8 mouse cellular contexts compared by ENCODE assay signal in genomic region chr11:20740481-20741200, GRCm38 (mm10). TPM values are rescaled to one million over a fixed set of nuclear protein-coding genes. Genes with fewer than 3 reads are reported as not detected.
DNase-seq lines count a peak whose midpoint lies in the region; ATAC-seq and TF ChIP-seq lines count a peak whose summit lies in the region.

No protein-coding gene starts in this region.

- no peaks in the 10 kb centered on the region for H3K27me3 ChIP-seq in cerebellum, adult 2 months (ENCODE audit: control insufficient read depth, insufficient read depth, low read length)
- no peaks in the 10 kb centered on the region for H3K27me3 ChIP-seq in hindbrain, postnatal 0 days (ENCODE audit: insufficient read depth, low read length)
- no peaks in the 10 kb centered on the region for H3K27me3 ChIP-seq in limb, embryonic 12.5 days
- no peaks in the 10 kb centered on the region for H3K27me3 ChIP-seq in midbrain, embryonic 11.5 days (ENCODE audit: control insufficient read depth, insufficient read depth, low read length)

- H3K9ac ChIP-seq in hindbrain, postnatal 0 days (replicated peaks; ENCODE audit: low read length) = peak overlapping the region; percentile 88
- peak overlapping the region; percentile 87 for H3K9ac ChIP-seq in limb, embryonic 12.5 days (replicated peaks)
- H3K9ac ChIP-seq in midbrain, embryonic 11.5 days (ENCODE audit: low read length) = peak overlapping the region; percentile 87

- no peaks in the 10 kb centered on the region for H3K9me3 ChIP-seq in hindbrain, postnatal 0 days (ENCODE audit: low read length)
- H3K9me3 ChIP-seq in limb, embryonic 12.5 days = no peaks in the 10 kb centered on the region
- H3K9me3 ChIP-seq in midbrain, embryonic 11.5 days (ENCODE audit: control insufficient read depth, low read length) = no peaks in the 10 kb centered on the region

- TF ChIP-seq CTCF in cerebellum, adult 2 months (IDR thresholded peaks at IDR 0.05; ENCODE audit: borderline replicate concordance, insufficient read depth, low read depth, low read length) = no peak
- TF ChIP-seq CTCF in brain, embryonic 14.5 days (IDR thresholded peaks at IDR 0.05; ENCODE audit: borderline replicate concordance, extremely low read depth, insufficient read depth, insufficient read length) = no peak
- TF ChIP-seq CTCF in hindbrain, postnatal 0 days (IDR thresholded peaks at IDR 0.05; ENCODE audit: low read depth) = no peak

- 0 out of 2 replicates have a peak, but pooled peaks cover 2% of the 10 kb centered on the region for H3K4me1 ChIP-seq in cerebellum, adult 2 months (ENCODE audit: control insufficient read depth, insufficient read depth, low read length)
- no peaks in the 10 kb centered on the region for H3K4me1 ChIP-seq in hindbrain, postnatal 0 days (ENCODE audit: insufficient read depth, low read length)
- peaks cover 6% of the 10 kb centered on the region; the same call in 1 of the 2 replicates for H3K4me1 ChIP-seq in limb, embryonic 12.5 days (replicated peaks)
- H3K4me1 ChIP-seq in midbrain, embryonic 11.5 days (ENCODE audit: control insufficient read depth, insufficient read depth, low read length) = peaks cover 4% of the 10 kb centered on the region; the same call in 1 of the 2 replicates

- no peak for TF ChIP-seq POLR2A in cerebellum, adult 2 months (IDR thresholded peaks at IDR 0.05; ENCODE audit: borderline replicate concordance, insufficient read depth, low read length)
- no peak for TF ChIP-seq POLR2A in brain, embryonic 14.5 days (IDR thresholded peaks at IDR 0.05; ENCODE audit: borderline replicate concordance, extremely low read depth, insufficient read depth, insufficient read length, poor library complexity, severe bottlenecking)

- H3K4me3 ChIP-seq in cerebellum, adult 2 months (replicated peaks; ENCODE audit: insufficient read depth, low read depth, low read length) = peak overlapping the region; percentile 69
- H3K4me3 ChIP-seq in hindbrain, postnatal 0 days (ENCODE audit: low read length) = peak overlapping the region; percentile 98
- H3K4me3 ChIP-seq in limb, embryonic 12.5 days (replicated peaks) = peak overlapping the region; percentile 94
- H3K4me3 ChIP-seq in midbrain, embryonic 11.5 days (ENCODE audit: low read depth, low read length) = peak overlapping the region; percentile 97

- peak overlapping the region; percentile 92 for H3K4me2 ChIP-seq in hindbrain, postnatal 0 days (ENCODE audit: low read depth, low read length)
- H3K4me2 ChIP-seq in limb, embryonic 12.5 days = peak overlapping the region; percentile 92
- peak overlapping the region; percentile 77 for H3K4me2 ChIP-seq in midbrain, embryonic 11.5 days

- no peaks in the 10 kb centered on the region for H3K36me3 ChIP-seq in hindbrain, postnatal 0 days (ENCODE audit: insufficient read depth, low read length)
- no peaks in the 10 kb centered on the region for H3K36me3 ChIP-seq in limb, embryonic 12.5 days
- H3K36me3 ChIP-seq in midbrain, embryonic 11.5 days (ENCODE audit: control insufficient read depth, insufficient read depth, low read length) = no peaks in the 10 kb centered on the region

- no peak for DNase-seq in cerebellum, adult 2 months
- DNase-seq in cerebellum, postnatal 4 days (ENCODE audit: low spot score in 2 of 2) = no peak
- peak; percentile 49 for DNase-seq in brain, embryonic 14.5 days (ENCODE audit: low read depth)
- peak; percentile 39 for DNase-seq in hindbrain, postnatal 0 days (ENCODE audit: low spot score)
- peak; percentile 93 for DNase-seq in midbrain, embryonic 11.5 days (ENCODE audit: low spot score, missing footprints)
- DNase-seq in spleen, postnatal 36 days (ENCODE audit: low spot score in 2 of 2) = peak; percentile 43 to 60

- peak; percentile 32 for ATAC-seq in frontal cortex, adult (ENCODE audit: low TSS enrichment)
- ATAC-seq in hindbrain, postnatal 0 days = peak; percentile 46
- no peak; the same call in 1 of the 2 replicates for ATAC-seq in limb, embryonic 12.5 days (ENCODE audit: insufficient number of reproducible peaks, insufficient read depth, low FRiP score, low TSS enrichment, low read depth)
- ATAC-seq in midbrain, embryonic 11.5 days (ENCODE audit: low FRiP score) = peak; percentile 61; the same call in 1 of the 2 replicates

- WGBS in cerebellum, adult 2 months = under 1% methylated on average over 56 of the region's 56 CpGs
- WGBS in hindbrain, postnatal 0 days = under 1% methylated on average over 43 of the region's 56 CpGs
- WGBS in limb, embryonic 12.5 days = under 1% methylated on average over 55 of the region's 56 CpGs
- under 1% methylated on average over 40 of the region's 56 CpGs for WGBS in midbrain, embryonic 11.5 days

- peak overlapping the region; percentile 64 for H3K27ac ChIP-seq in cerebellum, adult 2 months (ENCODE audit: insufficient read depth, low read length)
- peak overlapping the region; percentile 96 for H3K27ac ChIP-seq in hindbrain, postnatal 0 days
- peak overlapping the region; percentile 88 for H3K27ac ChIP-seq in limb, embryonic 12.5 days
- peak overlapping the region; percentile 77 for H3K27ac ChIP-seq in midbrain, embryonic 11.5 days (ENCODE audit: low read depth, low read length)

RNA-seq across cellular contexts. Expression of gene Aftph, which starts 0.7 kb away (rescaled TPM):
- 105 and 107 TPM in 2 replicates for polyA plus RNA-seq in cerebellum, adult 2 months (2012; rRNA removed)
- 63.2 and 72.5 TPM in 2 replicates for polyA plus RNA-seq in brain, embryonic 14.5 days (2012; rRNA removed)
- total RNA-seq in hindbrain, postnatal 0 days (2014; rRNA removed) = 40.6 and 41.4 TPM in 2 replicates
- 22.8 and 22.9 TPM in 2 replicates for polyA plus RNA-seq in hindbrain, postnatal 0 days (2015; fragmentation: Nextera tagmentation; extraction: Ambion mirVana)
- 17.7 and 18.6 TPM in 2 replicates for polyA plus RNA-seq in limb, embryonic 12.5 days (2016; fragmentation: Nextera tagmentation; extraction: Ambion mirVana)
- 32.1 and 33.1 TPM in 2 replicates for polyA plus RNA-seq in midbrain, embryonic 11.5 days (2014; fragmentation: Nextera tagmentation; extraction: Ambion mirVana)

Comparison
In these comparisons a context has a peak if more than half of its experiments do, and no peak if none do; other contexts are left out.
1. DNase-seq: peak in brain, embryonic 14.5 days (single experiment), hindbrain, postnatal 0 days (single experiment), midbrain, embryonic 11.5 days (single experiment) and spleen, postnatal 36 days (2 of 2); none in cerebellum, adult 2 months (0 of 2) and cerebellum, postnatal 4 days (0 of 2).
2. Peak in every context shown above with its lines, with median percentiles within 50 percentile points of each other: H3K27ac ChIP-seq, H3K4me3 ChIP-seq, H3K4me2 ChIP-seq and H3K9ac ChIP-seq.